In genomic region chr19:40410109-40410508, GRCm38 (mm10) we compare ENCODE assay signal across 10 mouse cellular contexts.
DNase-seq lines count a peak whose midpoint lies in the region; ATAC-seq lines count a peak whose summit lies in the region.
"Had no signal": no experiment of that assay in that cellular context is flagged by ENCODE, and none has a peak within 500 bp of the region (broad histone marks: within the 10 kb centered on the region; RNA-seq: fewer than 3 reads in every experiment).

No protein-coding gene starts in this region.

- peaks cover 56% of the 10 kb centered on the region for H3K4me1 ChIP-seq in kidney, embryonic 15.5 days
- peaks cover 18% of the 10 kb centered on the region for H3K4me1 ChIP-seq in embryonic facial prominence, embryonic 15.5 days
- peaks cover 13% of the 10 kb centered on the region for H3K4me1 ChIP-seq in liver, embryonic 11.5 days (replicated peaks; ENCODE audit: control insufficient read depth, insufficient read depth, low read length)

- no peaks in the 10 kb centered on the region for H3K27me3 ChIP-seq in kidney, embryonic 15.5 days
- no peaks in the 10 kb centered on the region for H3K27me3 ChIP-seq in embryonic facial prominence, embryonic 15.5 days
- H3K27me3 ChIP-seq in liver, embryonic 11.5 days (replicated peaks; ENCODE audit: control insufficient read depth, insufficient read depth, low read length) = no peaks in the 10 kb centered on the region

- peak overlapping the region; percentile 66 for H3K27ac ChIP-seq in kidney, embryonic 15.5 days
- H3K27ac ChIP-seq in embryonic facial prominence, embryonic 15.5 days (replicated peaks) = 0 out of 2 replicates have a peak overlapping the region, but pooled peaks have one; percentile 28
- H3K27ac ChIP-seq in liver, embryonic 11.5 days (ENCODE audit: low read depth, low read length) = peak overlapping the region; percentile 42

- no peak for DNase-seq in kidney, postnatal 25 days
- peak; percentile 64 to 68 for DNase-seq in cerebellum, adult 18-20 months
- DNase-seq in liver, embryonic 11.5 days (ENCODE audit: low spot score) = no peak
- DNase-seq in urinary bladder, postnatal 10 days (ENCODE audit: low spot score) = no peak
- DNase-seq in adrenal gland, postnatal 14 days = no peak
- no peak for DNase-seq in frontal cortex, adult 2 months (ENCODE audit: extremely low spot score in 1 of 2, low spot score in 1 of 2)

- WGBS in kidney, embryonic 15.5 days = 61% methylated on average over 9 of the region's 9 CpGs
- WGBS in embryonic facial prominence, embryonic 15.5 days = 53% methylated on average over 9 of the region's 9 CpGs
- WGBS in liver, embryonic 11.5 days = 69% methylated on average over 9 of the region's 9 CpGs

- H3K36me3 ChIP-seq in kidney, embryonic 15.5 days = no peaks in the 10 kb centered on the region
- no peaks in the 10 kb centered on the region for H3K36me3 ChIP-seq in embryonic facial prominence, embryonic 15.5 days
- H3K36me3 ChIP-seq in liver, embryonic 11.5 days (ENCODE audit: control insufficient read depth, insufficient read depth, low read length) = no peaks in the 10 kb centered on the region

- H3K4me3 ChIP-seq in kidney, embryonic 15.5 days (replicated peaks) = no peak overlapping the region
- no peak overlapping the region for H3K4me3 ChIP-seq in embryonic facial prominence, embryonic 15.5 days (replicated peaks)
- no peak overlapping the region for H3K4me3 ChIP-seq in liver, embryonic 11.5 days (ENCODE audit: low read depth, low read length)

- no peaks in the 10 kb centered on the region for H3K9me3 ChIP-seq in kidney, embryonic 15.5 days (replicated peaks)
- no peaks in the 10 kb centered on the region for H3K9me3 ChIP-seq in embryonic facial prominence, embryonic 15.5 days (replicated peaks)
- no peaks in the 10 kb centered on the region for H3K9me3 ChIP-seq in liver, embryonic 11.5 days (ENCODE audit: control insufficient read depth, low read length)
- H3K9me3 ChIP-seq: G1E had no signal

- no peak overlapping the region for H3K4me2 ChIP-seq in kidney, embryonic 15.5 days
- no peak overlapping the region for H3K4me2 ChIP-seq in embryonic facial prominence, embryonic 15.5 days (replicated peaks)
- H3K4me2 ChIP-seq in liver, embryonic 11.5 days = no peak overlapping the region

- no peak for ATAC-seq in kidney, embryonic 15.5 days (replicated peaks; ENCODE audit: low FRiP score)
- ATAC-seq in embryonic facial prominence, embryonic 15.5 days (ENCODE audit: insufficient number of reproducible peaks, low FRiP score, low TSS enrichment, low read depth) = peak; percentile 70; the same call in 1 of the 2 replicates
- no peak for ATAC-seq in liver, embryonic 11.5 days (replicated peaks; ENCODE audit: low FRiP score)
- ATAC-seq: lung, postnatal 0 days had no signal

- no peak overlapping the region for H3K9ac ChIP-seq in kidney, embryonic 15.5 days
- no peak overlapping the region for H3K9ac ChIP-seq in embryonic facial prominence, embryonic 15.5 days
- no peak overlapping the region for H3K9ac ChIP-seq in liver, embryonic 11.5 days (ENCODE audit: low read depth, low read length)

Comparison
In these comparisons a context has a peak if more than half of its experiments do, and no peak if none do; other contexts are left out.
1. DNase-seq: peak in cerebellum, adult 18-20 months (2 of 2); none in kidney, postnatal 25 days (0 of 2), liver, embryonic 11.5 days (single experiment), urinary bladder, postnatal 10 days (single experiment), adrenal gland, postnatal 14 days (single experiment) and frontal cortex, adult 2 months (0 of 2).
2. Peak in every context shown above with its lines, with median percentiles within 50 percentile points of each other: H3K27ac ChIP-seq.